Mouse (Mus musculus): ENCODE results near the gene Tceal5. TPM values are rescaled to one million over a fixed set of nuclear protein-coding genes. Genes with fewer than 3 reads are reported as not detected.

Tceal5 gene
- polyA plus RNA-seq, 1 experiment from 2014 or later = 5.8 TPM

- ATAC-seq = peak; percentile 69
- peak overlapping the region; percentile 71 for H3K4me2 ChIP-seq
- peak overlapping the region; percentile 77 for H3K9ac ChIP-seq
- H3K27ac ChIP-seq = peak overlapping the region; percentile 85
- H3K4me3 ChIP-seq = peak overlapping the region; percentile 69
- H3K9me3 ChIP-seq (replicated peaks) = no peaks in the 10 kb centered on the region
- no peaks in the 10 kb centered on the region for H3K27me3 ChIP-seq (replicated peaks)
- WGBS (ENCODE audit: insufficient replicate concordance) = 11% methylated on average over 23 of the region's 24 CpGs
- peaks cover 7% of the 10 kb centered on the region for H3K36me3 ChIP-seq
- H3K4me1 ChIP-seq = 0 out of 2 replicates have a peak, but pooled peaks cover 3% of the 10 kb centered on the region
Observed at GRCm38 (mm10) chrX:136171189-136172117, 32.2 kb downstream of the Tceal5 start.

- 32% methylated on average over 10 of the region's 10 CpGs for WGBS (ENCODE audit: insufficient replicate concordance)
- Histone ChIP-seq H3K9ac (peak overlapping the region; percentile 77), H3K4me1 (0 out of 2 replicates have a peak, but pooled peaks cover 3% of the 10 kb centered on the region), H3K27ac (peak overlapping the region; percentile 85), H3K4me2 (peak overlapping the region; percentile 71), H3K4me3 (peak overlapping the region; percentile 69), H3K36me3 (peaks cover 7% of the 10 kb centered on the region), H3K9me3 (replicated peaks) (no peaks in the 10 kb centered on the region), H3K27me3 (replicated peaks) (no peaks in the 10 kb centered on the region)
- peak; percentile 83 for ATAC-seq
Observed at GRCm38 (mm10) chrX:136170625-136171024, 33.1 kb downstream of the Tceal5 start.

Small RNAs within 50 kb of the gene (microRNA-seq; reads per million reads assigned to microRNA genes)
- gene Mir6383 = not detected

Other genes with a start within 250 kb of the Tceal5 start
- gene Arxes2, start 210.1 kb downstream of the Tceal5 start, polyA plus RNA-seq (2016; fragmentation: Nextera tagmentation; extraction: Ambion mirVana) = 35.6 and 38.7 TPM in 2 replicates
- gene Arxes1, start 170.5 kb downstream of the Tceal5 start, polyA plus RNA-seq (2016; fragmentation: Nextera tagmentation; extraction: Ambion mirVana) = 18.0 and 21.2 TPM in 2 replicates
- 191 and 194 TPM in 2 replicates for gene Bex2, start 135.6 kb downstream of the Tceal5 start, polyA plus RNA-seq (2016; fragmentation: Nextera tagmentation; extraction: Ambion mirVana)
- 0.17 and 0.20 TPM in 2 replicates for gene Nxf3, start 118.6 kb downstream of the Tceal5 start, polyA plus RNA-seq (2016; fragmentation: Nextera tagmentation; extraction: Ambion mirVana)
- gene Bex4, start 64.9 kb downstream of the Tceal5 start, polyA plus RNA-seq (2016; fragmentation: Nextera tagmentation; extraction: Ambion mirVana) = 201 and 211 TPM in 2 replicates
- 182 and 192 TPM in 2 replicates for gene Tceal8, start 31.5 kb downstream of the Tceal5 start, polyA plus RNA-seq (2016; fragmentation: Nextera tagmentation; extraction: Ambion mirVana)
- 0.98 and 1.4 TPM in 2 replicates for gene Tceal7, start 10.9 kb upstream of the Tceal5 start, polyA plus RNA-seq (2016; fragmentation: Nextera tagmentation; extraction: Ambion mirVana)
- gene Bex1, start 11.6 kb upstream of the Tceal5 start, polyA plus RNA-seq (2016; fragmentation: Nextera tagmentation; extraction: Ambion mirVana) = 147 and 153 TPM in 2 replicates
- 223 and 224 TPM in 2 replicates for gene Tceal9, start 41.2 kb upstream of the Tceal5 start, polyA plus RNA-seq (2016; fragmentation: Nextera tagmentation; extraction: Ambion mirVana)
- gene Bex3, start 66.4 kb upstream of the Tceal5 start, polyA plus RNA-seq (2016; fragmentation: Nextera tagmentation; extraction: Ambion mirVana) = 273 and 279 TPM in 2 replicates

Measured in liver, embryonic 12.5 days (tissue).